Mouse (Mus musculus): Measurements from ENCODE around the gene Klf1. TPM values are rescaled to one million over a fixed set of nuclear protein-coding genes. Genes with fewer than 3 reads are reported as not detected.
A peak's percentile ranks its signal among the peaks of the same experiment; 100 is the strongest.

The Klf1 gene
- polyA plus RNA-seq, 1 experiment from 2014 or later = 11.0 TPM

- no peak overlapping the region for H3K27ac ChIP-seq (replicated peaks; ENCODE audit: low read depth, low read length)
- WGBS = 51% methylated on average over 20 of the region's 20 CpGs
- no peak for ATAC-seq (ENCODE audit: insufficient number of reproducible peaks, low FRiP score, low TSS enrichment, low read depth)
Observed at GRCm38 (mm10) chr8:84909162-84909767, 7.5 kb downstream of the Klf1 start.

DNA sequence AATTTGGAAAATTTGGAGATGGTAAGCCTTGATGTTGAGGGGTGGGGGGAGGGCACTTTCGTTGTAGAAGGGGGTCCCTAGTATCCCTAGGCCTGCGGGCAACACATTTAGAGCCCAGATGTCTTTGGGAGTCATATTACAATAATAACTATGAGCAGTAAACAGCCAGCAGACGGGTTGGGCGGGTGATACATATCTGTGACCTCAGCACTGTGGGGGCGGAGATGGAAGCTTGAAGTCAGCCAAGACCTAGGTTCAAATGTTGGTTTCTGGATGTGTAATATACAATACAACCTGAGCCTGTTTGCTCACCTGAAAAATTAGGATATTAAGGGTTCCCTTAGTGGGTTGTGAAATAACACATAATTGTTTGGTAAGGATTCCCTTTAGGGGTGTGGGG, 8.2 kb downstream of the Klf1 start:
- no peak for DNase-seq (ENCODE audit: low spot score)
- Histone ChIP-seq H3K4me2 (ENCODE audit: low read depth, severe bottlenecking) (no peak overlapping the region), H3K9me3 (ENCODE audit: control insufficient read depth, low read length) (no peaks in the 10 kb centered on the region), H3K9ac (ENCODE audit: low read length) (no peak overlapping the region), H3K27me3 (ENCODE audit: control insufficient read depth, insufficient read depth, low read length) (peaks cover 40% of the 10 kb centered on the region), H3K4me3 (ENCODE audit: low read depth, low read length) (no peak overlapping the region), H3K4me1 (ENCODE audit: control insufficient read depth, insufficient read depth, low read length) (peaks cover 14% of the 10 kb centered on the region), H3K36me3 (ENCODE audit: control insufficient read depth, insufficient read depth, low read length) (no peaks in the 10 kb centered on the region), H3K27ac (replicated peaks; ENCODE audit: low read depth, low read length) (no peak overlapping the region)
- WGBS = 63% methylated on average over 5 of the region's 5 CpGs
- no peak for ATAC-seq (ENCODE audit: insufficient number of reproducible peaks, low FRiP score, low TSS enrichment, low read depth)

More at GRCm38 (mm10) chr8:84909162-84909767, 7.5 kb downstream of the Klf1 start:
- Histone ChIP-seq H3K4me3 (ENCODE audit: low read depth, low read length) (peak overlapping the region; percentile 50), H3K9ac (ENCODE audit: low read length) (peak overlapping the region; percentile 73), H3K4me2 (ENCODE audit: low read depth, severe bottlenecking) (peak overlapping the region; percentile 82), H3K9me3 (ENCODE audit: control insufficient read depth, low read length) (no peaks in the 10 kb centered on the region), H3K27me3 (ENCODE audit: control insufficient read depth, insufficient read depth, low read length) (peaks cover 40% of the 10 kb centered on the region), H3K36me3 (ENCODE audit: control insufficient read depth, insufficient read depth, low read length) (no peaks in the 10 kb centered on the region), H3K4me1 (ENCODE audit: control insufficient read depth, insufficient read depth, low read length) (peaks cover 14% of the 10 kb centered on the region)
- no peak for DNase-seq (ENCODE audit: low spot score)

GRCm38 (mm10) chr8:84910551-84910950, 8.8 kb downstream of the Klf1 start:
- Histone ChIP-seq H3K27me3 (ENCODE audit: control insufficient read depth, insufficient read depth, low read length) (peaks cover 40% of the 10 kb centered on the region), H3K27ac (replicated peaks; ENCODE audit: low read depth, low read length) (no peak overlapping the region), H3K9me3 (ENCODE audit: control insufficient read depth, low read length) (no peaks in the 10 kb centered on the region), H3K4me2 (ENCODE audit: low read depth, severe bottlenecking) (no peak overlapping the region), H3K9ac (ENCODE audit: low read length) (no peak overlapping the region), H3K36me3 (ENCODE audit: control insufficient read depth, insufficient read depth, low read length) (no peaks in the 10 kb centered on the region), H3K4me1 (ENCODE audit: control insufficient read depth, insufficient read depth, low read length) (peaks cover 14% of the 10 kb centered on the region), H3K4me3 (ENCODE audit: low read depth, low read length) (no peak overlapping the region)
- ATAC-seq (ENCODE audit: insufficient number of reproducible peaks, low FRiP score, low TSS enrichment, low read depth) = no peak
- WGBS = 87% methylated on average over 6 of the region's 6 CpGs
- no peak for DNase-seq (ENCODE audit: low spot score)

GRCm38 (mm10) chr8:84911854-84912253, 10.1 kb downstream of the Klf1 start:
- H3K4me2 ChIP-seq (ENCODE audit: low read depth, severe bottlenecking) = no peak overlapping the region
- 80% methylated on average over 9 of the region's 9 CpGs for WGBS
- no peak overlapping the region for H3K27ac ChIP-seq (replicated peaks; ENCODE audit: low read depth, low read length)
- DNase-seq (ENCODE audit: low spot score) = no peak
- H3K27me3 ChIP-seq (ENCODE audit: control insufficient read depth, insufficient read depth, low read length) = peaks cover 40% of the 10 kb centered on the region
- no peaks in the 10 kb centered on the region for H3K36me3 ChIP-seq (ENCODE audit: control insufficient read depth, insufficient read depth, low read length)
- no peak for ATAC-seq (ENCODE audit: insufficient number of reproducible peaks, low FRiP score, low TSS enrichment, low read depth)
- no peak overlapping the region for H3K4me3 ChIP-seq (ENCODE audit: low read depth, low read length)
- no peaks in the 10 kb centered on the region for H3K9me3 ChIP-seq (ENCODE audit: control insufficient read depth, low read length)
- H3K4me1 ChIP-seq (ENCODE audit: control insufficient read depth, insufficient read depth, low read length) = peaks cover 14% of the 10 kb centered on the region
- H3K9ac ChIP-seq (ENCODE audit: low read length) = no peak overlapping the region

DNA sequence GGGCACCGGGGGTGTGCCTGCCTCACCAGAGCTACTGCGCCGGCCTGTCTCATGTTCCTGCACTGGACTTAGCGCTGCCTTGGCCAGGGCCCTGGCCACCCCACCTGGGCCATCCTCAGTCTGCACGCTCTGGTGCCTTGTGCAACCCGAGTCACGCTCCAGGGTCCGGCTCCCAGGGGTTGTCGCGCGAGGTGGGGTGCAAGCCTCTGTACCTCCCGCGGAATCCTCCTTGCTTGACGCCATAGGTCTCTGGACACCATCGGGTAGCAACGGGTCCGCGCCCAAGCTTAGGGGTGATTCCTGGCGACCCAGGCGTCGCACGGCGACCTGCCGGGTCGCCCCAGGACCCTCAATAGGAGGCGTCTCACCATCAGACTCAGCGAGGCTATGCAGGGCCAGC, 10.7 kb downstream of the Klf1 start:
- H3K27me3 ChIP-seq (ENCODE audit: control insufficient read depth, insufficient read depth, low read length) = peaks cover 42% of the 10 kb centered on the region
- no peak for ATAC-seq (ENCODE audit: insufficient number of reproducible peaks, low FRiP score, low TSS enrichment, low read depth)
- peak overlapping the region; percentile 84 for H3K4me2 ChIP-seq (ENCODE audit: low read depth, severe bottlenecking)
- peaks cover 14% of the 10 kb centered on the region for H3K4me1 ChIP-seq (ENCODE audit: control insufficient read depth, insufficient read depth, low read length)
- no peaks in the 10 kb centered on the region for H3K9me3 ChIP-seq (ENCODE audit: control insufficient read depth, low read length)
- no peak for DNase-seq (ENCODE audit: low spot score)
- WGBS = 22% methylated on average over 26 of the region's 27 CpGs
- peak overlapping the region; percentile 40; the same call in 1 of the 2 replicates for H3K9ac ChIP-seq (ENCODE audit: low read length)
- H3K27ac ChIP-seq (replicated peaks; ENCODE audit: low read depth, low read length) = no peak overlapping the region
- peak overlapping the region; percentile 35 for H3K4me3 ChIP-seq (ENCODE audit: low read depth, low read length)
- no peaks in the 10 kb centered on the region for H3K36me3 ChIP-seq (ENCODE audit: control insufficient read depth, insufficient read depth, low read length)

- ATAC-seq (ENCODE audit: insufficient number of reproducible peaks, low FRiP score, low TSS enrichment, low read depth) = no peak
- Histone ChIP-seq H3K27ac (replicated peaks; ENCODE audit: low read depth, low read length) (no peak overlapping the region), H3K27me3 (ENCODE audit: control insufficient read depth, insufficient read depth, low read length) (peaks cover 47% of the 10 kb centered on the region)
Observed at GRCm38 (mm10) chr8:84912895-84913501, 11.3 kb downstream of the Klf1 start.

GRCm38 (mm10) chr8:84913502-84913900, 11.8 kb downstream of the Klf1 start:
- 10% methylated on average over 9 of the region's 9 CpGs for WGBS
- H3K27me3 ChIP-seq (ENCODE audit: control insufficient read depth, insufficient read depth, low read length) = peaks cover 52% of the 10 kb centered on the region
- peak overlapping the region; percentile 40; the same call in 1 of the 2 replicates for H3K9ac ChIP-seq (ENCODE audit: low read length)
- no peak overlapping the region for H3K27ac ChIP-seq (replicated peaks; ENCODE audit: low read depth, low read length)
- no peaks in the 10 kb centered on the region for H3K36me3 ChIP-seq (ENCODE audit: control insufficient read depth, insufficient read depth, low read length)
- ATAC-seq (ENCODE audit: insufficient number of reproducible peaks, low FRiP score, low TSS enrichment, low read depth) (no peak), DNase-seq (ENCODE audit: low spot score) (no peak)
- H3K4me3 ChIP-seq (ENCODE audit: low read depth, low read length) = peak overlapping the region; percentile 35
- H3K9me3 ChIP-seq (ENCODE audit: control insufficient read depth, low read length) = no peaks in the 10 kb centered on the region
- H3K4me2 ChIP-seq (ENCODE audit: low read depth, severe bottlenecking) = peak overlapping the region; percentile 84
- H3K4me1 ChIP-seq (ENCODE audit: control insufficient read depth, insufficient read depth, low read length) = peaks cover 14% of the 10 kb centered on the region

More at GRCm38 (mm10) chr8:84912895-84913501, 11.3 kb downstream of the Klf1 start:
- Histone ChIP-seq H3K9ac (ENCODE audit: low read length) (peak overlapping the region; percentile 40), H3K4me2 (ENCODE audit: low read depth, severe bottlenecking) (peak overlapping the region; percentile 84), H3K9me3 (ENCODE audit: control insufficient read depth, low read length) (no peaks in the 10 kb centered on the region), H3K4me1 (ENCODE audit: control insufficient read depth, insufficient read depth, low read length) (peaks cover 14% of the 10 kb centered on the region), H3K4me3 (ENCODE audit: low read depth, low read length) (peak overlapping the region; percentile 35), H3K36me3 (ENCODE audit: control insufficient read depth, insufficient read depth, low read length) (no peaks in the 10 kb centered on the region)
- DNase-seq (ENCODE audit: low spot score) = peak; percentile 77
- WGBS = 2% methylated on average over 55 of the region's 55 CpGs

GRCm38 (mm10) chr8:84913960-84914359, 12.2 kb downstream of the Klf1 start:
- Histone ChIP-seq H3K4me2 (ENCODE audit: low read depth, severe bottlenecking) (no peak overlapping the region), H3K27me3 (ENCODE audit: control insufficient read depth, insufficient read depth, low read length) (peaks cover 52% of the 10 kb centered on the region), H3K27ac (replicated peaks; ENCODE audit: low read depth, low read length) (no peak overlapping the region), H3K36me3 (ENCODE audit: control insufficient read depth, insufficient read depth, low read length) (no peaks in the 10 kb centered on the region), H3K9ac (ENCODE audit: low read length) (no peak overlapping the region), H3K4me3 (ENCODE audit: low read depth, low read length) (no peak overlapping the region), H3K9me3 (ENCODE audit: control insufficient read depth, low read length) (no peaks in the 10 kb centered on the region), H3K4me1 (ENCODE audit: control insufficient read depth, insufficient read depth, low read length) (peaks cover 11% of the 10 kb centered on the region)
- DNase-seq (ENCODE audit: low spot score) = peak; percentile 47
- WGBS = 38% methylated on average over 4 of the region's 4 CpGs
- ATAC-seq (ENCODE audit: insufficient number of reproducible peaks, low FRiP score, low TSS enrichment, low read depth) = no peak
